8 mouse cellular contexts compared by ENCODE assay signal in the genomic region with DNA sequence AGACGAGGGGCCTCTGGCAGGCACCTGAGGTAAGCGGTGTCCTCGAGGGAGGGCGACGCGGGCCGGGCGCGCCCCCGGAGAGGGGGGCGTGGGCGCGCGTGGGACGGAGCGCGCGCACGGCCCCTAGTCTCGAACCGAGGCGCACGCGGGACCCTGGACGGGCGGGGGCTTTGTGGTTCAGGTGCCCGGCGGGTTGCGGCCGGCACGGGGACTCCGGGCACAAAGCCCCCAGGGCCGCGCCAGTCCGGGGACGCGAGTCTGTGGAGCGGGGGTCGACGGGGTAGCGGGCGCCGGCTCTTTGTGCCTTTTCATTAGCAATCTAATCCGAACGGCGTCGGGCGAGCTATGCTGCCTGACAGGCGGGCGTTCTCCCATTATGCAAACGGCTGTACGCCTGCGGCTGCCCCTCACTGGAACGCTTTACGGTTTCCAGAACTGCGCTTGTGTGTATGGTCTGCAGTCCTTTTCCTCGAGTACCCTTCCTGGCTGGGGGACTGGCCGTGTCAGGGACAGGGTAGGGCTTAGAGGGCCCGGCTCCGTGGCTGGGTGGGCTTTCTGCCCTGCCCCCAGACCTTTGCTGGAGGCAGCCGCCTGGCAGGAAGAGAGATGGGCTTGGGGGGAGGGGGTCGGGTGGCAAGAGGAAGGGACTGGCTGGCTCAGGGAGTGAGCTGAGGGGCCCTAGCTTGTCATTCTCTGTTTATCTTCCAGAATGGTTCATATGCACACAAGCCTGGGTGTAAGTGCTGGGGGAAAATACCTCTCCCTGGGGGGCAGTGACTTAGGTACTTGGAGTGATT. TPM values are rescaled to one million over a fixed set of nuclear protein-coding genes. Genes with fewer than 3 reads are reported as not detected.
DNase-seq lines count a peak whose midpoint lies in the region; ATAC-seq and TF ChIP-seq lines count a peak whose summit lies in the region.

No protein-coding gene starts in this region.

- no peak overlapping the region; the same call in 1 of the 2 replicates for H3K27ac ChIP-seq in spleen, adult 2 months (ENCODE audit: insufficient read depth, low read length)
- peak overlapping the region; percentile 94 for H3K27ac ChIP-seq in intestine, embryonic 15.5 days
- H3K27ac ChIP-seq in limb, embryonic 12.5 days: peak overlapping the region; percentile 93
- peak overlapping the region; percentile 89 for H3K27ac ChIP-seq in midbrain, embryonic 11.5 days (ENCODE audit: low read depth, low read length)
- peak overlapping the region; percentile 97 for H3K27ac ChIP-seq in stomach, postnatal 0 days (replicated peaks)

- no peaks in the 10 kb centered on the region for H3K9me3 ChIP-seq in intestine, embryonic 15.5 days
- H3K9me3 ChIP-seq in limb, embryonic 12.5 days: no peaks in the 10 kb centered on the region
- H3K9me3 ChIP-seq in midbrain, embryonic 11.5 days (ENCODE audit: control insufficient read depth, low read length): no peaks in the 10 kb centered on the region; the same call in 1 of the 2 replicates
- H3K9me3 ChIP-seq in stomach, postnatal 0 days (ENCODE audit: control insufficient read depth, low read length): no peaks in the 10 kb centered on the region

- no peaks in the 10 kb centered on the region for H3K27me3 ChIP-seq in spleen, adult 2 months (ENCODE audit: control insufficient read depth, insufficient read depth, low read length)
- H3K27me3 ChIP-seq in intestine, embryonic 15.5 days (replicated peaks): no peaks in the 10 kb centered on the region
- H3K27me3 ChIP-seq in limb, embryonic 12.5 days: no peaks in the 10 kb centered on the region
- H3K27me3 ChIP-seq in midbrain, embryonic 11.5 days (ENCODE audit: control insufficient read depth, insufficient read depth, low read length): no peaks in the 10 kb centered on the region
- no peaks in the 10 kb centered on the region for H3K27me3 ChIP-seq in stomach, postnatal 0 days (ENCODE audit: control insufficient read depth, insufficient read depth, low read length)

- no peaks in the 10 kb centered on the region; the same call in 1 of the 2 replicates for H3K4me1 ChIP-seq in spleen, adult 2 months (ENCODE audit: control insufficient read depth, insufficient read depth, insufficient read length)
- H3K4me1 ChIP-seq in intestine, embryonic 15.5 days (replicated peaks): peaks cover 41% of the 10 kb centered on the region
- peaks cover 36% of the 10 kb centered on the region for H3K4me1 ChIP-seq in limb, embryonic 12.5 days (replicated peaks)
- peaks cover 18% of the 10 kb centered on the region for H3K4me1 ChIP-seq in midbrain, embryonic 11.5 days (ENCODE audit: control insufficient read depth, insufficient read depth, low read length)
- peaks cover 14% of the 10 kb centered on the region for H3K4me1 ChIP-seq in stomach, postnatal 0 days (replicated peaks; ENCODE audit: control insufficient read depth, insufficient read depth)

- DNase-seq in spleen, adult 2 months (ENCODE audit: low read depth in 1 of 2, low spot score in 2 of 2): peak in 1 of 2 experiments; percentile 11
- no peak for DNase-seq in spleen, adult 18-20 months
- peak; percentile 57 for DNase-seq in cerebellum, adult 9-11 months
- DNase-seq in gastrocnemius, postnatal 10 days: peak; percentile 42
- DNase-seq in midbrain, embryonic 11.5 days (ENCODE audit: low spot score, missing footprints): peak; percentile 98
- peak; percentile 67 for DNase-seq in stomach, postnatal 0 days (ENCODE audit: low spot score)

- TF ChIP-seq EP300 in stomach, postnatal 0 days (optimal IDR thresholded peaks at IDR 0.05): no peak

- WGBS in spleen, adult 2 months: under 1% methylated on average over 55 of the region's 62 CpGs
- under 1% methylated on average over 62 of the region's 62 CpGs for WGBS in intestine, embryonic 15.5 days
- WGBS in limb, embryonic 12.5 days: under 1% methylated on average over 58 of the region's 62 CpGs
- WGBS in midbrain, embryonic 11.5 days: under 1% methylated on average over 58 of the region's 62 CpGs
- WGBS in stomach, postnatal 0 days: 1% methylated on average over 44 of the region's 62 CpGs

- H3K36me3 ChIP-seq in spleen, adult 2 months (ENCODE audit: control insufficient read depth, insufficient read depth, low read length): no peaks in the 10 kb centered on the region
- no peaks in the 10 kb centered on the region for H3K36me3 ChIP-seq in intestine, embryonic 15.5 days
- H3K36me3 ChIP-seq in limb, embryonic 12.5 days: no peaks in the 10 kb centered on the region
- H3K36me3 ChIP-seq in midbrain, embryonic 11.5 days (ENCODE audit: control insufficient read depth, insufficient read depth, low read length): no peaks in the 10 kb centered on the region
- no peaks in the 10 kb centered on the region for H3K36me3 ChIP-seq in stomach, postnatal 0 days (ENCODE audit: control insufficient read depth, insufficient read depth, low read length)

- ATAC-seq in intestine, embryonic 15.5 days: peak; percentile 42
- peak; percentile 54 for ATAC-seq in limb, embryonic 12.5 days (ENCODE audit: insufficient number of reproducible peaks, insufficient read depth, low FRiP score, low TSS enrichment, low read depth)
- peak; percentile 75 for ATAC-seq in midbrain, embryonic 11.5 days (ENCODE audit: low FRiP score)
- peak; percentile 31 for ATAC-seq in stomach, postnatal 0 days (ENCODE audit: low FRiP score, low TSS enrichment)

- H3K4me2 ChIP-seq in intestine, embryonic 15.5 days (replicated peaks): peak overlapping the region; percentile 95
- peak overlapping the region; percentile 93 for H3K4me2 ChIP-seq in limb, embryonic 12.5 days
- peak overlapping the region; percentile 90 for H3K4me2 ChIP-seq in midbrain, embryonic 11.5 days
- peak overlapping the region; percentile 98 for H3K4me2 ChIP-seq in stomach, postnatal 0 days (replicated peaks; ENCODE audit: low read depth)

- H3K4me3 ChIP-seq in spleen, adult 2 months (ENCODE audit: extremely low read depth, insufficient read depth, insufficient read length): peak overlapping the region; percentile 87
- peak overlapping the region; percentile 95 for H3K4me3 ChIP-seq in intestine, embryonic 15.5 days (replicated peaks)
- peak overlapping the region; percentile 87 for H3K4me3 ChIP-seq in limb, embryonic 12.5 days (replicated peaks)
- peak overlapping the region; percentile 83 for H3K4me3 ChIP-seq in midbrain, embryonic 11.5 days (ENCODE audit: low read depth, low read length)
- H3K4me3 ChIP-seq in stomach, postnatal 0 days (ENCODE audit: low read depth, low read length): peak overlapping the region; percentile 97

- TF ChIP-seq CTCF in spleen, adult 2 months (IDR thresholded peaks at IDR 0.05; ENCODE audit: extremely low read depth, insufficient read depth, insufficient read length, insufficient replicate concordance): no peak
- no peak for TF ChIP-seq CTCF in stomach, postnatal 0 days (IDR thresholded peaks at IDR 0.05; ENCODE audit: low read depth)

- peak overlapping the region; percentile 92 for H3K9ac ChIP-seq in intestine, embryonic 15.5 days
- H3K9ac ChIP-seq in limb, embryonic 12.5 days (replicated peaks): peak overlapping the region; percentile 93
- peak overlapping the region; percentile 92 for H3K9ac ChIP-seq in midbrain, embryonic 11.5 days (ENCODE audit: low read length)
- H3K9ac ChIP-seq in stomach, postnatal 0 days (ENCODE audit: low read length): peak overlapping the region; percentile 97

- TF ChIP-seq POLR2A in spleen, adult 2 months (IDR thresholded peaks at IDR 0.05; ENCODE audit: low read depth, low read length): no peak

RNA-seq across cellular contexts. Expression of a gene that starts 0.5 kb away (rescaled TPM):
- 1.2 and 1.5 TPM in 2 replicates for polyA plus RNA-seq in spleen, adult 2 months (2012; rRNA removed)
- total RNA-seq in gastrocnemius, postnatal 10 days (2021): 1 to 10 TPM; 1.7 to 2.1 TPM
- polyA plus RNA-seq in intestine, embryonic 15.5 days (2015; fragmentation: Nextera tagmentation; extraction: Ambion mirVana): 5.8 and 6.0 TPM in 2 replicates
- polyA plus RNA-seq in limb, embryonic 12.5 days (2016; fragmentation: Nextera tagmentation; extraction: Ambion mirVana): 13.7 TPM in 2 replicates
- polyA plus RNA-seq in midbrain, embryonic 11.5 days (2014; fragmentation: Nextera tagmentation; extraction: Ambion mirVana): 10.3 and 10.8 TPM in 2 replicates
- polyA plus RNA-seq in stomach, postnatal 0 days (2015; fragmentation: Nextera tagmentation; extraction: Ambion mirVana): 2.1 and 2.4 TPM in 2 replicates

RNA-seq across cellular contexts. Expression of a gene that starts 25.5 kb away (rescaled TPM):
- polyA plus RNA-seq in spleen, adult 2 months (2012; rRNA removed): 0.02 and 0.07 TPM in 2 replicates
- total RNA-seq in gastrocnemius, postnatal 10 days (2021): under 1 TPM; 0.11 to 0.19 TPM
- 0.57 and 0.67 TPM in 2 replicates for polyA plus RNA-seq in intestine, embryonic 15.5 days (2015; fragmentation: Nextera tagmentation; extraction: Ambion mirVana)
- polyA plus RNA-seq in limb, embryonic 12.5 days (2016; fragmentation: Nextera tagmentation; extraction: Ambion mirVana): 0.74 and 0.85 TPM in 2 replicates
- polyA plus RNA-seq in midbrain, embryonic 11.5 days (2014; fragmentation: Nextera tagmentation; extraction: Ambion mirVana): 1.2 and 1.7 TPM in 2 replicates
- 0.18 TPM in 2 replicates for polyA plus RNA-seq in stomach, postnatal 0 days (2015; fragmentation: Nextera tagmentation; extraction: Ambion mirVana)

RNA-seq across cellular contexts. Expression of a gene that starts 31.5 kb away (rescaled TPM):
- polyA plus RNA-seq in spleen, adult 2 months (2012; rRNA removed): 28.3 and 31.4 TPM in 2 replicates
- 100 to 1,000 TPM; 163 to 166 TPM for total RNA-seq in gastrocnemius, postnatal 10 days (2021)
- 352 and 386 TPM in 2 replicates for polyA plus RNA-seq in intestine, embryonic 15.5 days (2015; fragmentation: Nextera tagmentation; extraction: Ambion mirVana)
- polyA plus RNA-seq in limb, embryonic 12.5 days (2016; fragmentation: Nextera tagmentation; extraction: Ambion mirVana): 362 and 368 TPM in 2 replicates
- polyA plus RNA-seq in midbrain, embryonic 11.5 days (2014; fragmentation: Nextera tagmentation; extraction: Ambion mirVana): 429 and 446 TPM in 2 replicates
- polyA plus RNA-seq in stomach, postnatal 0 days (2015; fragmentation: Nextera tagmentation; extraction: Ambion mirVana): 276 and 278 TPM in 2 replicates

RNA-seq across cellular contexts. Expression of a gene that starts 42.0 kb away (rescaled TPM):
- polyA plus RNA-seq in spleen, adult 2 months (2012; rRNA removed): 20.0 and 22.9 TPM in 2 replicates
- total RNA-seq in gastrocnemius, postnatal 10 days (2021): 1 to 10 TPM; 1.9 to 3.0 TPM
- 12.7 and 17.6 TPM in 2 replicates for polyA plus RNA-seq in intestine, embryonic 15.5 days (2015; fragmentation: Nextera tagmentation; extraction: Ambion mirVana)
- 13.8 and 16.5 TPM in 2 replicates for polyA plus RNA-seq in limb, embryonic 12.5 days (2016; fragmentation: Nextera tagmentation; extraction: Ambion mirVana)
- 6.8 and 7.4 TPM in 2 replicates for polyA plus RNA-seq in midbrain, embryonic 11.5 days (2014; fragmentation: Nextera tagmentation; extraction: Ambion mirVana)
- polyA plus RNA-seq in stomach, postnatal 0 days (2015; fragmentation: Nextera tagmentation; extraction: Ambion mirVana): 8.8 and 10.6 TPM in 2 replicates

Comparison
In these comparisons a context has a peak if more than half of its experiments do, and no peak if none do; other contexts are left out.
1. DNase-seq: peak in cerebellum, adult 9-11 months (single experiment), gastrocnemius, postnatal 10 days (single experiment), midbrain, embryonic 11.5 days (single experiment) and stomach, postnatal 0 days (single experiment); none in spleen, adult 18-20 months (0 of 2).
2. Peak in every context shown above with its lines, with median percentiles within 50 percentile points of each other: H3K4me3 ChIP-seq, ATAC-seq, H3K4me2 ChIP-seq and H3K9ac ChIP-seq.